Mouse (Mus musculus) adrenal gland, postnatal 4 days (tissue): ENCODE measurements at regions not wholly inside any gene's neighbourhood (a gene's known extent, or its start where the extent isn't known, plus 50 kb on each side); places are given as distances from the start of the nearest gene placed in this dataset.
A peak's percentile ranks its signal among the peaks of the same experiment; 100 is the strongest.

Experiments used
- DNase-seq, 2 experiments: peaks; one replicate each; pipeline ENCODE4 v3.0.0; 2021 to 2022; ENCODE audit warnings: low spot score in 2 of 2, mixed read lengths in 2 of 2

- no peak for DNase-seq
Observed at GRCm38 (mm10) chr2:28287210-28287860, 94.5 kb downstream of the Olfm1 start.

- DNase-seq = no peak
Observed at GRCm38 (mm10) chr2:28289339-28289738, 96.5 kb downstream of the Olfm1 start.

- no peak for DNase-seq
Observed at GRCm38 (mm10) chr2:28289860-28290471, 97.2 kb downstream of the Olfm1 start.

- no peak for DNase-seq
Observed at GRCm38 (mm10) chr2:28294509-28294908, 101.7 kb downstream of the Olfm1 start.

GRCm38 (mm10) chr2:28296183-28296582, 103.4 kb downstream of the Olfm1 start:
- no peak for DNase-seq

GRCm38 (mm10) chr2:28298738-28299137, 105.9 kb downstream of the Olfm1 start:
- no peak for DNase-seq

- no peak for DNase-seq
Observed at GRCm38 (mm10) chr2:28299346-28299745, 106.6 kb downstream of the Olfm1 start.

- no peak for DNase-seq
Observed at GRCm38 (mm10) chr2:28301313-28301712, 108.5 kb downstream of the Olfm1 start.

GRCm38 (mm10) chr2:28303936-28304335, 111.1 kb downstream of the Olfm1 start:
- no peak for DNase-seq

- DNase-seq = peak in 1 of 2 experiments; percentile 37
Observed at GRCm38 (mm10) chr2:28304712-28305111, 111.9 kb downstream of the Olfm1 start.

- DNase-seq = no peak
Observed at GRCm38 (mm10) chr2:28309122-28309521, 116.3 kb downstream of the Olfm1 start.

- no peak for DNase-seq
Observed at GRCm38 (mm10) chr2:28312212-28312611, 119.4 kb downstream of the Olfm1 start.

GRCm38 (mm10) chr2:28325502-28325901, 121.1 kb upstream of the Ppp1r26 start:
- DNase-seq = no peak

- no peak for DNase-seq
Observed at GRCm38 (mm10) chr2:28326056-28326455, 120.5 kb upstream of the Ppp1r26 start.

- no peak for DNase-seq
Observed at GRCm38 (mm10) chr2:28326682-28327081, 119.9 kb upstream of the Ppp1r26 start.

- DNase-seq = no peak
Observed at GRCm38 (mm10) chr2:28329130-28329529, 117.5 kb upstream of the Ppp1r26 start.

- DNase-seq = no peak
Observed at GRCm38 (mm10) chr2:28335141-28335789, 111.3 kb upstream of the Ppp1r26 start.

- DNase-seq = no peak
Observed at GRCm38 (mm10) chr2:28335810-28336209, 110.8 kb upstream of the Ppp1r26 start.

GRCm38 (mm10) chr2:28336349-28337309, 110.0 kb upstream of the Ppp1r26 start:
- DNase-seq = no peak

GRCm38 (mm10) chr2:28337561-28337960, 109.0 kb upstream of the Ppp1r26 start:
- no peak for DNase-seq

- no peak for DNase-seq
Observed at GRCm38 (mm10) chr2:28341304-28341703, 105.3 kb upstream of the Ppp1r26 start.
